Mouse (Mus musculus) liver, embryonic 14.5 days (tissue): ENCODE measurements around the gene Sct. TPM values are rescaled to one million over a fixed set of nuclear protein-coding genes. Genes with fewer than 3 reads are reported as not detected.
A peak's percentile ranks its signal among the peaks of the same experiment; 100 is the strongest.

Experiments
- ATAC-seq: fragments of 200-750 bp; cut with Nextera tagmentation; 2 replicates; pipeline ENCODE4 v1.8.0; 2017; ENCODE audit warnings: moderate number of reproducible peaks, mild to moderate bottlenecking, moderate library complexity; ENCODE audit not compliant: insufficient read depth
- DNase-seq, 3 experiments: peaks; one replicate each; pipeline ENCODE4 v3.0.0-alpha.2; 2012 to 2013; ENCODE audit warnings: low read depth in 3 of 3, low spot score in 3 of 3
- H3K27ac ChIP-seq: fragments of 300-500 bp; sonication (generic); 2 replicates; pipeline ENCODE4 v1.5.1; 2014; ENCODE audit warnings: moderate library complexity, mild to moderate bottlenecking, control low read depth, inconsistent platforms
- H3K27me3 ChIP-seq: fragments of 300-500 bp; sonication (generic); 2 replicates; pipeline ENCODE4 v1.6.1; 2014; ENCODE audit warnings: mild to moderate bottlenecking, low read length, moderate library complexity; ENCODE audit not compliant: control insufficient read depth, insufficient read depth
- H3K36me3 ChIP-seq: fragments of 300-500 bp; sonication (generic); replicated peaks from 2 replicates; pipeline ENCODE4 v1.6.1; 2014; ENCODE audit warnings: low read depth; ENCODE audit not compliant: control insufficient read depth, insufficient read depth
- H3K4me1 ChIP-seq, 2 experiments: fragments of 200-500 bp in 1 of 2; fragments of 300-500 bp in 1 of 2; sonication (generic) in 1 of 2; replicated peaks; 2 replicates each; pipeline ENCODE4 v1.6.1; 2012 to 2014; ENCODE audit warnings: antibody characterized with exemption in 1 of 2, inconsistent platforms in 1 of 2, low read length in 1 of 2; ENCODE audit not compliant: control insufficient read depth in 2 of 2, insufficient read depth in 2 of 2
- H3K4me2 ChIP-seq: fragments of 300-500 bp; sonication (generic); 2 replicates; pipeline ENCODE4 v1.6.1; 2014; ENCODE audit warnings: low read depth, mild to moderate bottlenecking, control low read depth, moderate library complexity
- H3K4me3 ChIP-seq, 2 experiments: fragments of 200-500 bp in 1 of 2; fragments of 300-500 bp in 1 of 2; sonication (generic) in 1 of 2; 2 replicates each; pipeline ENCODE4 v1.5.1; 2012 to 2014; ENCODE audit warnings: low read depth in 2 of 2, low read length in 2 of 2, mild to moderate bottlenecking in 2 of 2, control low read depth in 1 of 2, inconsistent platforms in 1 of 2, moderate library complexity in 1 of 2; ENCODE audit not compliant: insufficient read depth in 1 of 2
- H3K9ac ChIP-seq: fragments of 300-500 bp; sonication (generic); replicated peaks from 2 replicates; pipeline ENCODE4 v1.6.1; 2014; ENCODE audit warnings: mild to moderate bottlenecking, control low read depth, moderate library complexity
- H3K9me3 ChIP-seq: fragments of 300-500 bp; sonication (generic); 2 replicates; pipeline ENCODE4 v1.6.1; 2016; ENCODE audit warnings: low read length, mixed read lengths; ENCODE audit not compliant: control insufficient read depth
- CTCF ChIP-seq: IDR thresholded peaks from 2 replicates; pipeline ENCODE4 v1.5.1; 2016; ENCODE audit warnings: antibody characterized with exemption, low read depth, control low read depth
- EP300 ChIP-seq: IDR thresholded peaks from 2 replicates; pipeline ENCODE4 v1.6.1; 2016; ENCODE audit warnings: antibody characterized with exemption, low read depth
- WGBS: fragments of 180-500 bp; shearing (Covaris S2); extraction: QIAGEN DNeasy Blood & Tissue Kit; methylation state at CpG from one replicate; pipeline ENCODE4 v1.1.7; 2014; ENCODE audit not compliant: insufficient replicate concordance; 5-methylcytosine and 5-hydroxymethylcytosine counted together
- polyA plus RNA-seq, 2 experiments: library from polyadenylated mRNA; depleted of rRNA in 1 of 2; stranded (reverse) in 1 of 2; unstranded in 1 of 2; fragments of >200 nt; fragmentation: Nextera tagmentation in 1 of 2; extraction: Ambion mirVana in 1 of 2; gene quantifications; 2 replicates each; pipeline versions ENCODE4 v1.2.1 to v1.2.3; 2012 to 2014

Gene Sct
- polyA plus RNA-seq, 2 experiments = 0.16 to 0.22 TPM

DNA sequence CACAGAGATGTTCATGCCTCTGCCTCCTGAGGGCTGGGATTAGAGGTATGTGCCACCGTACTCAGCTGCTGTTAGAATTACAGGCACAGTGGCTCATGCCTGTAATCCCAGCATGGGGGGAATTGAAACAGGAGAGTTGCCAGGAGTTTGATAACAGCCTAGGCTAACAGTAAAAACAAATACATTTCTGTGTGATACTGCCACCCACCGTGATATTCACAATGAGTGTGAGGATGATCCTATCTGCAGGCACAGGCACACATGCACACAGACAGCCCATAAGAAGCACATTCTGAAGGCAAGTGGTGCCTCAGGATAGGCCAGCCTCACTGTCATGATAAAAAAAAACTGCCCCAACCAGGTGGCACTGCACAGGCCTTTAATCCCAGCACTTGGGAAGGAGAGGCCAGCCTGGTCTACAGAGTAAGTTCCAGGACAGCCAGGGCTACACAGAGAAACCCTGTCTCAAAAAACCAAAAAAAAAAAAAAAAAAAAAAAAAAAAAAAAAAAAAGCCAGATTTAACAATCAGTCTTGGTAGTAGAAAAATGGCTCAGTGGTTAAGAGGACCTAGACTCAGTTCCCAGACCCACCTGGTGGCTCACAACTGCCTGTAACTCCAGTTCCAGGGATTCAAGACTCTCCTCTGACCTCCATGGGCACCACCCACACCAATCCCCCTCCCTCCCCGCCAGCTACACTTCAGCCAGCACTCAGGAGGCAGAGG lies 19.2 kb upstream of the Sct start:
- H3K36me3 ChIP-seq = no peaks in the 10 kb centered on the region; the same call in 1 of the 2 replicates
- peak; percentile 66 for ATAC-seq

GRCm38 (mm10) chr7:141294479-141294878 lies 15.5 kb upstream of the Sct start:
- Histone ChIP-seq H3K36me3 (no peaks in the 10 kb centered on the region), H3K4me2 (0 out of 2 replicates have a peak overlapping the region, but pooled peaks have one; percentile 13), H3K27me3 (peaks cover 58% of the 10 kb centered on the region), H3K9me3 (no peaks in the 10 kb centered on the region), H3K27ac (no peak overlapping the region), H3K4me3 (no peak overlapping the region), H3K9ac (no peak overlapping the region), H3K4me1 (no peaks in the 10 kb centered on the region)
- 7% methylated on average over 22 of the region's 22 CpGs for WGBS
- ATAC-seq (no peak), DNase-seq (no peak)
- TF ChIP-seq EP300 (no peak), CTCF (no peak)

More for the DNA sequence above, 19.2 kb upstream of the Sct start:
- no peak overlapping the region for H3K9ac ChIP-seq
- WGBS = 49% methylated on average over 3 of the region's 3 CpGs
- H3K27me3 ChIP-seq = peaks cover 26% of the 10 kb centered on the region
- no peak overlapping the region for H3K4me3 ChIP-seq
- no peak for DNase-seq
- H3K27ac ChIP-seq = no peak overlapping the region
- H3K4me2 ChIP-seq = no peak overlapping the region
- TF ChIP-seq CTCF = no peak
- TF ChIP-seq EP300 = no peak
- no peaks in the 10 kb centered on the region for H3K9me3 ChIP-seq
- H3K4me1 ChIP-seq = no peaks in the 10 kb centered on the region

DNA sequence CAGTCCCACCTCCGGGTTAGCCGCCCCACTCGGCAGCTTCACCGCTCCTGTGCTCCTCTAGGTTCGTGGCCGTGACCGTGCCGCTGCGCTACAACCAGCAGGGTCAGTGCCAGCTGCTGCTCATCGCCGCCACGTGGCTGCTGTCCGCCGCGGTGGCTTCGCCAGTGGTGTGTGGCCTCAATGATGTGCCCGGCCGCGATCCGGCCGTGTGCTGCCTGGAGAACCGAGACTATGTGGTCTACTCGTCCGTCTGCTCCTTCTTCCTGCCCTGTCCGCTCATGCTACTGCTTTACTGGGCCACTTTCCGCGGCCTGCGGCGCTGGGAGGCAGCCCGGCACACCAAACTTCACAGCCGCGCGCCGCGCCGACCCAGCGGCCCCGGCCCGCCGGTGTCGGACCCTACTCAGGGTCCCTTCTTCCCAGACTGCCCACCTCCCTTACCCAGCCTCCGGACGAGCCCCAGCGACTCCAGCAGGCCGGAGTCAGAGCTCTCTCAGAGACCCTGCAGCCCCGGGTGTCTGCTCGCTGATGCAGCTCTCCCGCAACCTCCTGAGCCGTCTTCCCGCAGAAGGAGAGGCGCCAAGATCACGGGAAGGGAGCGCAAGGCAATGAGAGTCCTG lies 15.0 kb upstream of the Sct start:
- H3K4me3 ChIP-seq = peak overlapping the region in 1 of 2 experiments; percentile 22; a peak in 1 of 4 replicates
- H3K36me3 ChIP-seq = no peaks in the 10 kb centered on the region
- 2% methylated on average over 53 of the region's 53 CpGs for WGBS
- H3K27me3 ChIP-seq = peaks cover 58% of the 10 kb centered on the region
- H3K4me1 ChIP-seq = no peaks in the 10 kb centered on the region
- ATAC-seq = no peak
- no peaks in the 10 kb centered on the region for H3K9me3 ChIP-seq
- H3K9ac ChIP-seq = no peak overlapping the region
- DNase-seq = no peak
- TF ChIP-seq EP300 (no peak), CTCF (no peak)
- no peak overlapping the region for H3K27ac ChIP-seq
- H3K4me2 ChIP-seq = peak overlapping the region; percentile 13; the same call in 1 of the 2 replicates

- Histone ChIP-seq H3K27ac (no peak overlapping the region), H3K4me3 (no peak overlapping the region), H3K9ac (no peak overlapping the region), H3K36me3 (no peaks in the 10 kb centered on the region), H3K4me2 (no peak overlapping the region), H3K9me3 (no peaks in the 10 kb centered on the region), H3K27me3 (peaks cover 58% of the 10 kb centered on the region), H3K4me1 (no peaks in the 10 kb centered on the region)
- 32% methylated on average over 15 of the region's 15 CpGs for WGBS
- TF ChIP-seq EP300 (no peak), CTCF (no peak)
- ATAC-seq (no peak), DNase-seq (no peak)
Observed at GRCm38 (mm10) chr7:141292583-141293388, 13.9 kb upstream of the Sct start.
